Comparison of ENCODE assay signal across 8 mouse cellular contexts in the genomic region with DNA sequence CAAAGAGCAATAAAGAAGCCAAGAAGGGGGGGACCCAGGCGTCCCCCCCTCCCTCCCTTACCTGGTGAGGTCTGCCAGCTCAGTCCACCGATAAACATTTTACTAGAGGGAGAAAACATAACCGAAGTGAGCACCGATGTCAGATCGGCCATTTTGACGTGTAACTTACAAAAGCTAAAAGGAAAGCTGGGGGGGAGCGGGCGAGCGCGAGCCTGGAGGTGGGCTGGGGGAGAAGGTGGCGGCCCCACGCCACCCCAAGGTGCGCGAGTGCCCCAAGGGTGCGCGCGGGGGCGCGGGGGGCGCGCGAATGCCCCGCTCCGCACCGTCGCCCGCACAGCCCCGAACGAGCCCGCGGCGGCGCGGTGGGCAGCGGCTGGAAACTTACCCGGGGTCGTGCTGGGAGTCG. TPM values are rescaled to one million over a fixed set of nuclear protein-coding genes. Genes with fewer than 3 reads are reported as not detected.
DNase-seq lines count a peak whose midpoint lies in the region; ATAC-seq and TF ChIP-seq lines count a peak whose summit lies in the region.

No protein-coding gene starts in this region.

- WGBS in heart, embryonic 13.5 days: 2% methylated on average over 36 of the region's 38 CpGs
- 0% methylated on average over 29 of the region's 38 CpGs for WGBS in embryonic facial prominence, embryonic 13.5 days
- WGBS in limb, embryonic 10.5 days: under 1% methylated on average over 38 of the region's 38 CpGs
- WGBS in midbrain, postnatal 0 days: 2% methylated on average over 33 of the region's 38 CpGs

- DNase-seq in heart, postnatal 14 days: no peak
- peak; percentile 42 for DNase-seq in CH12.LX (ENCODE audit: extremely low read depth)
- peak; percentile 70 for DNase-seq in limb, embryonic 10.5 days (ENCODE audit: low spot score)
- no peak for DNase-seq in midbrain, postnatal 0 days (ENCODE audit: low spot score)
- DNase-seq in urinary bladder, postnatal 4 days (ENCODE audit: low spot score in 2 of 2): no peak
- DNase-seq in cerebellum, adult 8-10 months: no peak

- no peak for TF ChIP-seq RAD21 in CH12.LX (IDR thresholded peaks at IDR 0.05; ENCODE audit: low read depth, low read length)

- ATAC-seq in heart, embryonic 13.5 days (ENCODE audit: extremely low read depth, insufficient number of reproducible peaks, low FRiP score, low TSS enrichment): peak; percentile 33
- ATAC-seq in embryonic facial prominence, embryonic 13.5 days (ENCODE audit: insufficient number of reproducible peaks, insufficient read depth, low FRiP score, low TSS enrichment, low read depth): peak; percentile 33; the same call in 1 of the 2 replicates
- ATAC-seq in midbrain, postnatal 0 days (ENCODE audit: low FRiP score): peak; percentile 21

- no peaks in the 10 kb centered on the region for H3K27me3 ChIP-seq in heart, embryonic 13.5 days (replicated peaks)
- H3K27me3 ChIP-seq in CH12.LX (replicated peaks): no peaks in the 10 kb centered on the region
- no peaks in the 10 kb centered on the region for H3K27me3 ChIP-seq in embryonic facial prominence, embryonic 13.5 days
- 0 out of 2 replicates have a peak, but pooled peaks cover 6% of the 10 kb centered on the region for H3K27me3 ChIP-seq in limb, embryonic 10.5 days (ENCODE audit: low read depth, poor library complexity, severe bottlenecking)
- no peaks in the 10 kb centered on the region for H3K27me3 ChIP-seq in midbrain, postnatal 0 days (ENCODE audit: insufficient read depth, low read length)

- no peak for TF ChIP-seq EP300 in CH12.LX (IDR thresholded peaks at IDR 0.05; ENCODE audit: low read length)

- H3K27ac ChIP-seq in heart, embryonic 13.5 days (replicated peaks): peak overlapping the region; percentile 98
- H3K27ac ChIP-seq in CH12.LX (ENCODE audit: insufficient read depth, low read depth): peak overlapping the region; percentile 54
- H3K27ac ChIP-seq in embryonic facial prominence, embryonic 13.5 days: peak overlapping the region; percentile 92
- peak overlapping the region; percentile 99 for H3K27ac ChIP-seq in limb, embryonic 10.5 days
- peak overlapping the region; percentile 86 for H3K27ac ChIP-seq in midbrain, postnatal 0 days (ENCODE audit: low read depth, low read length)

- dilution Hi-C loops in CH12.LX (cut with MboI; ENCODE audit: extremely low pct_ligation_motif_present, extremely low pct_unique_long_range_greater_than_20kb, low sequenced_read_pairs): no loop called here

- peaks cover 54% of the 10 kb centered on the region for H3K4me1 ChIP-seq in heart, embryonic 13.5 days
- peaks cover 0 to 52% of the 10 kb centered on the region in 2 experiments; a peak in 2 of 4 replicates for H3K4me1 ChIP-seq in CH12.LX (ENCODE audit: control insufficient read depth in 1 of 2, insufficient read depth in 2 of 2)
- peaks cover 43% of the 10 kb centered on the region for H3K4me1 ChIP-seq in embryonic facial prominence, embryonic 13.5 days
- peaks cover 58% of the 10 kb centered on the region for H3K4me1 ChIP-seq in limb, embryonic 10.5 days
- no peaks in the 10 kb centered on the region; the same call in 1 of the 2 replicates for H3K4me1 ChIP-seq in midbrain, postnatal 0 days (ENCODE audit: insufficient read depth, low read length)

- H3K9me3 ChIP-seq in heart, embryonic 13.5 days: no peaks in the 10 kb centered on the region
- no peaks in the 10 kb centered on the region for H3K9me3 ChIP-seq in CH12.LX (replicated peaks; ENCODE audit: low read length)
- H3K9me3 ChIP-seq in embryonic facial prominence, embryonic 13.5 days: no peaks in the 10 kb centered on the region
- H3K9me3 ChIP-seq in limb, embryonic 10.5 days (replicated peaks): no peaks in the 10 kb centered on the region
- no peaks in the 10 kb centered on the region for H3K9me3 ChIP-seq in midbrain, postnatal 0 days (ENCODE audit: low read length)

- peaks cover 40% of the 10 kb centered on the region for H3K79me2 ChIP-seq in CH12.LX (replicated peaks; ENCODE audit: control insufficient read depth, extremely low read depth, insufficient read depth, poor library complexity, severe bottlenecking)

- peaks cover 11% of the 10 kb centered on the region for H3K36me3 ChIP-seq in heart, embryonic 13.5 days
- H3K36me3 ChIP-seq in CH12.LX (replicated peaks in 1 of 2; ENCODE audit: control insufficient read depth in 1 of 2, insufficient read depth in 1 of 2, low read length in 1 of 2): peaks cover under 1 to 24% of the 10 kb centered on the region in 2 experiments
- H3K36me3 ChIP-seq in embryonic facial prominence, embryonic 13.5 days: 0 out of 2 replicates have a peak, but pooled peaks cover under 1% of the 10 kb centered on the region
- H3K36me3 ChIP-seq in limb, embryonic 10.5 days: peaks cover 25% of the 10 kb centered on the region
- H3K36me3 ChIP-seq in midbrain, postnatal 0 days (ENCODE audit: insufficient read depth, low read length): no peaks in the 10 kb centered on the region

- peak overlapping the region; percentile 99 for H3K9ac ChIP-seq in heart, embryonic 13.5 days
- H3K9ac ChIP-seq in CH12.LX (ENCODE audit: insufficient read depth, low read depth): peak overlapping the region; percentile 95
- H3K9ac ChIP-seq in embryonic facial prominence, embryonic 13.5 days: peak overlapping the region; percentile 98
- peak overlapping the region; percentile 78 for H3K9ac ChIP-seq in midbrain, postnatal 0 days (replicated peaks; ENCODE audit: low read length, poor library complexity, severe bottlenecking)

- TF ChIP-seq CTCF in CH12.LX (conservative IDR thresholded peaks at IDR 0.05 in 1 of 2, IDR thresholded peaks at IDR 0.05 in 1 of 2; ENCODE audit: low read depth in 2 of 2, low read length in 2 of 2): no peak
- no peak for TF ChIP-seq CTCF in midbrain, postnatal 0 days (IDR thresholded peaks at IDR 0.05)

- intact Hi-C loops in heart, postnatal 14 days (cut with DNase I): loop anchor here (2.0 kb wide), 1 partner anchor 97 kb away; no protein-coding TSS in a partner anchor

- no peak; the same call in 1 of the 2 replicates for TF ChIP-seq POLR2A in CH12.LX (IDR thresholded peaks at IDR 0.05; ENCODE audit: low read depth, low read length)

- peak overlapping the region; percentile 85 for H3K4me3 ChIP-seq in heart, embryonic 13.5 days
- H3K4me3 ChIP-seq in CH12.LX (replicated peaks in 1 of 3; ENCODE audit: low read depth in 2 of 3, low read length in 2 of 3, poor library complexity in 1 of 3): peak overlapping the region; percentile 86 to 96 (median 95)
- H3K4me3 ChIP-seq in embryonic facial prominence, embryonic 13.5 days: peak overlapping the region; percentile 91
- H3K4me3 ChIP-seq in limb, embryonic 10.5 days: peak overlapping the region; percentile 99
- peak overlapping the region; percentile 79 for H3K4me3 ChIP-seq in midbrain, postnatal 0 days (ENCODE audit: low read depth, low read length)

- peak overlapping the region; percentile 95 for H3K4me2 ChIP-seq in heart, embryonic 13.5 days
- H3K4me2 ChIP-seq in CH12.LX (ENCODE audit: insufficient read depth, low read depth, poor library complexity, severe bottlenecking): peak overlapping the region; percentile 92
- H3K4me2 ChIP-seq in embryonic facial prominence, embryonic 13.5 days: peak overlapping the region; percentile 92
- peak overlapping the region; percentile 78 for H3K4me2 ChIP-seq in midbrain, postnatal 0 days (ENCODE audit: low read depth, low read length, poor library complexity, severe bottlenecking)

- in situ Hi-C loops in CH12.LX (cut with MboI; ENCODE audit: low pct_ligation_motif_present, low pct_unique_long_range_greater_than_20kb, low sequenced_read_pairs): no loop called here

TF ChIP-seq in CH12.LX, 34 proteins besides CTCF, POLR2A, EP300 and RAD21:
- TF ChIP-seq TBP (conservative IDR thresholded peaks at IDR 0.05; ENCODE audit: low read depth, low read length) (no peak), HCFC1 (IDR thresholded peaks at IDR 0.05; ENCODE audit: low read depth, low read length) (no peak), UBTF (IDR thresholded peaks at IDR 0.05; ENCODE audit: low read depth, low read length) (0 out of 2 replicates have a peak, but pooled peaks have one; percentile 31), CHD2 (IDR thresholded peaks at IDR 0.05; ENCODE audit: low read length) (no peak), ELF1 (IDR thresholded peaks at IDR 0.05; ENCODE audit: low read depth, low read length) (no peak), MAZ (IDR thresholded peaks at IDR 0.05; ENCODE audit: low read depth, low read length) (0 out of 2 replicates have a peak, but pooled peaks have one; percentile 36), ZKSCAN1 (IDR thresholded peaks at IDR 0.05; ENCODE audit: borderline replicate concordance, low read depth, low read length) (no peak), IRF4 (IDR thresholded peaks at IDR 0.05; ENCODE audit: low read depth, low read length) (no peak), NELFE (IDR thresholded peaks at IDR 0.05; ENCODE audit: low read depth, low read length) (no peak), MYC (IDR thresholded peaks at IDR 0.05; ENCODE audit: low read depth, low read length) (no peak)

RNA-seq across cellular contexts. Expression of gene Msi2, which starts 0.7 kb away (rescaled TPM):
- polyA plus RNA-seq in heart, embryonic 13.5 days (2015; fragmentation: Nextera tagmentation; extraction: Ambion mirVana): 16.2 and 18.8 TPM in 2 replicates
- total RNA-seq in heart, postnatal 14 days (2021): 100 to 1,000 TPM; 196 to 206 TPM
- total RNA-seq in CH12.LX (2012; rRNA removed) (46.3 and 52.6 TPM in 2 replicates), CH12.LX (2014; rRNA removed) (73.1 and 76.2 TPM in 2 replicates)
- polyA plus RNA-seq in CH12.LX (2012; ENCODE audit: insufficient read length, low read depth): 33.7 and 40.3 TPM in 2 replicates
- polyA plus RNA-seq in embryonic facial prominence, embryonic 13.5 days (2015; fragmentation: Nextera tagmentation; extraction: Ambion mirVana): 18.7 and 19.0 TPM in 2 replicates
- 16.8 and 18.1 TPM in 2 replicates for polyA plus RNA-seq in limb, embryonic 10.5 days (2016; fragmentation: Nextera tagmentation; extraction: Ambion mirVana)
- total RNA-seq in midbrain, postnatal 0 days (2014; rRNA removed): 133 and 142 TPM in 2 replicates
- 21.6 and 26.9 TPM in 2 replicates for polyA plus RNA-seq in midbrain, postnatal 0 days (2015; fragmentation: Nextera tagmentation; extraction: Ambion mirVana)

Comparison
In these comparisons a context has a peak if more than half of its experiments do, and no peak if none do; other contexts are left out.
1. DNase-seq: peak in CH12.LX (single experiment) and limb, embryonic 10.5 days (single experiment); none in heart, postnatal 14 days (0 of 2), midbrain, postnatal 0 days (single experiment), urinary bladder, postnatal 4 days (0 of 2) and cerebellum, adult 8-10 months (single experiment).
2. Peak in every context shown above with its lines, with median percentiles within 50 percentile points of each other: ATAC-seq, H3K27ac ChIP-seq, H3K4me2 ChIP-seq, H3K4me3 ChIP-seq and H3K9ac ChIP-seq.